Mouse (Mus musculus) adrenal gland, adult 18-20 months (tissue): ENCODE data around the gene Scd2. TPM values are rescaled to one million over a fixed set of nuclear protein-coding genes. Genes with fewer than 3 reads are reported as not detected.
"Not testable (repeated sequence)": the region's sequence is repeated elsewhere in the genome, so short reads cannot be mapped to it uniquely, and the experiment has no call there.

Experiments
- DNase-seq, 2 experiments: peaks; one replicate each; pipeline ENCODE4 v3.0.0; 2021 to 2022; ENCODE audit warnings: low spot score in 2 of 2
- long read RNA-seq, 2 experiments: library from polyadenylated mRNA; stranded (forward); transcript quantifications; one replicate each; pipeline ENCODE4 v2.0.0; 2021
- total RNA-seq, 2 experiments: library from RNA; stranded (reverse); gene quantifications; 1 replicate in 1 of 2; 2 replicates in 1 of 2; pipeline ENCODE4 v1.2.3; 2021

The Scd2 gene
- total RNA-seq: 100 to 1,000 TPM; 836 to 847 TPM
- long read RNA-seq, experiment 1, full-length matches to known transcripts: 264 of 367 reads
- long read RNA-seq, experiment 1, partial matches to known transcripts: 35 of 367 reads
- long read RNA-seq, experiment 1, other reads (novel, unspliced or antisense): 68 of 367 reads
- long read RNA-seq, experiment 2, full-length matches to known transcripts: 195 of 596 reads
- long read RNA-seq, experiment 2, partial matches to known transcripts: 92 of 596 reads
- long read RNA-seq, experiment 2, other reads (novel, unspliced or antisense): 309 of 596 reads

DNA sequence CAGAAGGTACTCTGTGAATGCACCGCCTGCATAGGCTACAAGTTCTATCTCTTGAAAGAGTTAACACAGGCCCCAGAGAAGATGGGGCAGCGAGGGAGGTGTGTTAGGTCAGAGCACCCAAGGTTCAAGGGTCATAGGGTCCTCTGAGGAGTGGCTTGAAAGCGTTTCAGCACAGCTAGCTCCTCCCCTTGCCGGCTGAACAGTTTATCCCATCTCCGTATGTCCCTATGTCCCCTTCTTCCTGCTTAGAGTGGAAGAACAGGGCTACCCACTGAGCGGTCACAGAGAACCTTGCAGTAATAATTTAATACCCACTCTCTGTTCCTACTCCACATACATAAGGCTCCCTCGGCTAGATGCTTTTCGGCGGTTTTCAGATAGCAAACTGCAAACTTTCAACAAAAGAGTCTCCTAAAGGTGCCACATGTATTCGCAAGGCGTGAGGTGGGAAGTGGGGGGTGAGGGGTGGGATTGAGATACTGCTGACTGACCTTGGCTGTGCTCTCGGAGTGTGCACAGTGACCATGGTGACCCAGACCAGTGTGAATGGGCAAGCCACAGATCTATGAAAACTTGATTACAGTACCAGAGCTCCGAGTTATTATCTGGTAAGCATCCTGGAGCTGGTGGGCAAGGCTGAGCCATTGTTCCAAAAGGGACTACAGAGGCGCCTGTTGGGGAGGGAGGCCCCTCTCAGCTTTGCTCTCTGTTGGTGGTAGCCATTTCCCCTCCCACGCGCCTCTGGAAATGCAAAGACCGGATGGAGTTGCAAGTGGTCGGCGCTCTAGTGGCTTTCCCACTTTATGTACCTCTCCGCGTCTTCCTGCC is at the start of gene Scd2:
Gene Scd2, plus strand, starts transcription at position 734 of the 828 bp plus-strand sequence.
- no peak for DNase-seq

- no peak for DNase-seq
Observed at GRCm38 (mm10) chr19:44245761-44246171, 47.7 kb upstream of the Scd2 start.

- no peak for DNase-seq
Observed at GRCm38 (mm10) chr19:44246341-44246911, 47.0 kb upstream of the Scd2 start.

GRCm38 (mm10) chr19:44247281-44248080 is 46.0 kb upstream of the Scd2 start:
- peak in 1 of 2 experiments; percentile 30 for DNase-seq

GRCm38 (mm10) chr19:44248081-44248853 is 45.2 kb upstream of the Scd2 start:
- DNase-seq: peak; percentile 82 to 84

DNA sequence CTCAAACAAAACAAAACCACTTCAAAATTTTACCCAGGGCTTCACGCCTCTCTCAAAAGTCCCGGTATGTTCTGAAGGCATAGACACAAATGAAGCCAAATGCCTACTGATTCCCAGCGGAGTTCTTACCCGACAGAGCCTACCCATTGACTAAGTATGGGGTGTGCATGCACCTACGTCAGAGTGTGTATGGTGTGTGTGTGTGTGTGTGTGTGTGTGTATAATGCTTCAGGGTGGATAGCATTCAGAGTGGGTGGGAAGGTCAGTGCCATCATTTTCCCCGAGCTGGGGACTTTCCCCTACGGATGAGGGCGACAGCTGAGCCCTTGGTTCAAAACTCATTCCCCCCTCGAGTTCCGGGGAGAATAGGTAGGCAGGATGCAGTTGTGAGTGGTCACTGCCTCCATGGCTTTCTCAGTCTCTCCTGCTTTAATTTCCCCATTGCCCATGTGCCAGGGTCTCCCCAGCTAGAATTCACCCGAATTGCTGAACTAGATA is 44.6 kb upstream of the Scd2 start:
- no peak for DNase-seq

GRCm38 (mm10) chr19:44251138-44251537 is 42.3 kb upstream of the Scd2 start:
- DNase-seq: not testable (repeated sequence)

GRCm38 (mm10) chr19:44251936-44252558 is 41.4 kb upstream of the Scd2 start:
- no peak for DNase-seq

- not testable (repeated sequence) for DNase-seq
Observed at GRCm38 (mm10) chr19:44254106-44254505, 39.4 kb upstream of the Scd2 start.

DNA sequence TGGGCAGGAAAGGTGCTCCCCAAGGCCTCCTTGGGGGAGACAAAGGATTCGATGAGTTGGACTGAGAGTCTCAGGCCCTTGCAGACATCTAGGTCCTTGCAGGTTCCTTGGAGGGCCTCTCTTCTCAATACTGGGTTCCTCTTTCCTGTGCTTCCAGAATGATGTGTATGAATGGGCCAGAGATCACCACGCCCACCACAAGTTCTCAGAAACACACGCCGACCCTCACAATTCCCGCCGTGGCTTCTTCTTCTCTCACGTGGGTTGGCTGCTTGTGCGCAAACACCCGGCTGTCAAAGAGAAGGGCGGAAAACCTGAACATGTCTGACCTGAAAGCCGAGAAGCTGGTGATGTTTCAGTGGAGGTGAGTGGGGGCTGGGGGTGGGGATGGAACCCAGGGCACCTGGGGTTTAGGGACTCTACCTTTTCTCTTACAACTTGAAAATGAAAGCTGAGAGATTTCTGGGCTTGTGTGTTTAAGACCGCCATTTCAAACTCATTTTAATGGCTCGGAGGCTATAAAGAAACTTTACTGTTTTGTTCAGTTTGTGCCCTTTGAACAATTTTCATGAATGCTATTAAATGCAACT is 36.0 kb upstream of the Scd2 start:
- no peak for DNase-seq

- no peak for DNase-seq
Observed at GRCm38 (mm10) chr19:44259484-44259883, 34.0 kb upstream of the Scd2 start.

DNA sequence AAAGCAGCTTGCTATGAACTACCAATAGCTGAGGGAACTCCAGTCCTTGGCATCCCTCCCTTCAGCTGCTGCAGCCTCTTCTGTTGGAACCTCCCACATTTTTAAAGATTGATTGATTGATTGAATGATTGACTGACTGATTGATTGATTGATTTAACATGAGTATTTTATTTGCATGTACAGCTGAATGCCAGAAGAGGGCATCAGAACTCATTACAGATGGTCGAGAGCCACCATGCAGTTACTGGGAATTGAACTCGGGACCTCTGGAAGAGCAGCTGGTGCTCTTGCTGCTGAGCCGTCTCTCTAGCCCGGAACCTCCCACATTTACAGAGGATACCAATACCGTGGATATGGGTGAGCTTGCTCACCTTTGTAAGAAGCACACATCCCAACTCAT is 33.0 kb upstream of the Scd2 start:
- no peak for DNase-seq

GRCm38 (mm10) chr19:44261774-44262173 is 31.7 kb upstream of the Scd2 start:
- no peak for DNase-seq

DNA sequence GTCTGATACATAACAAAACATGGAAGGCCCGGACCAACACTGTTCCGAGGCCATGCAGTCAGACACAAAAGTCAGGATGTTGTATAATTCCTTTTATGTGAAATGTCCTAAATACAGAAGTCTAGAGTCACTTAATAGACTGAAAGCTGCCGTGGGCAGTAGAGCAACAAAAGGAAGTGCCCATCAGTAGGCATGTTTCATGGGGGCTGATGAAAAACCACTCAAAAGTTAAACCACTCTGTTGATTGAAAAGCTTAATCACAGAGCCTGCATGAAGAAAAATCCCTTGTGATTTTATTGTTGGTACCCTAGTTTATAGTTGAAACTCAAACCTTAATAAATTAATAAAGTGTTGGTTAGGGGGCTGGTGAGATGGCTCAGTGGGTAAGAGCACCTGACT is 29.9 kb upstream of the Scd2 start:
- DNase-seq: no peak

GRCm38 (mm10) chr19:44264226-44264625 is 29.2 kb upstream of the Scd2 start:
- DNase-seq: no peak

DNA sequence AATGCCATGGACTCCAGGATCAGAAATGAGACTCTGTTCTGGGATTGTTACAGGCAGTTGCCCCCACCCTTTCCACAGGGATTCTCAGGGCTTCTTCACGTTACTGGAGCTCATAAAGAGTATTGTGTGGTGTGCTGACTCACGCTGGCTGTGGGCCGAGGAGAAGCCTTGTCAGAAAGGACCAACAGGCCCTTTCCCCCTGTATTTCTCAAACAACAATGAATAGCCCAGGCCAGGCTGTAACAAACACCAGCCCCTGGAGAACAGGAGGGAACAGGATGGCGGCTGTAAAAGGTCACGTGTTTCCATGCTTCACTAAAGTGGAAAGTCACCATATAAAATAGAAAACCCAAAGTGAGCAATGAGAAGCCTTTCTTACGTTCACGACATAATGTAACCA is 28.2 kb upstream of the Scd2 start:
- DNase-seq: no peak

DNA sequence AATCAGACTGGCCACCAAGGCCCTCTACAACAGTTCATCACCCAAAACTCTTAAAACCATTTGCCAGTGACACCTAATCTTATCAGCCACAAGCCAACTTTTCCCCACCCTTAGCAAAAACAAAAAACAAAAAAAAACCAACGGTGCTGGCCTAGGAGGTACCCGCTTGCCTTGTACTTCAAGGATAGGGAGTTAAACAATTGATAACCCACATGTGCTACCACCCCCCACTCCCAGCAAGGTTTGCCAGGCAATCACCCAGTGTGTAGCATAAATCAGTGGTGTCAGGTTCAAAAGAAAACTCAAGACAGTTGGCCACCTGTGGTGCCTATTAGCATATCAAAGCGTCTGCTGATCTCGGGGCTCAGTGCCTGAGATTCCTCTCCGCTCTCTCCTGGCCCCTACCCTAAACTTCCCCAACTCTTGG is 27.6 kb upstream of the Scd2 start:
- no peak for DNase-seq

- no peak for DNase-seq
Observed at GRCm38 (mm10) chr19:44266458-44266823, 27.0 kb upstream of the Scd2 start.

- peak; percentile 80 to 82 for DNase-seq
Observed at GRCm38 (mm10) chr19:44266824-44267498, 26.5 kb upstream of the Scd2 start.
